Mouse (Mus musculus): Measurements from ENCODE around the gene Pld1. TPM values are rescaled to one million over a fixed set of nuclear protein-coding genes. Genes with fewer than 3 reads are reported as not detected.

The Pld1 gene
- total RNA-seq, 4 experiments from 2014 or later, result 7.5 to 12.2 (median 8.6) TPM

DNA sequence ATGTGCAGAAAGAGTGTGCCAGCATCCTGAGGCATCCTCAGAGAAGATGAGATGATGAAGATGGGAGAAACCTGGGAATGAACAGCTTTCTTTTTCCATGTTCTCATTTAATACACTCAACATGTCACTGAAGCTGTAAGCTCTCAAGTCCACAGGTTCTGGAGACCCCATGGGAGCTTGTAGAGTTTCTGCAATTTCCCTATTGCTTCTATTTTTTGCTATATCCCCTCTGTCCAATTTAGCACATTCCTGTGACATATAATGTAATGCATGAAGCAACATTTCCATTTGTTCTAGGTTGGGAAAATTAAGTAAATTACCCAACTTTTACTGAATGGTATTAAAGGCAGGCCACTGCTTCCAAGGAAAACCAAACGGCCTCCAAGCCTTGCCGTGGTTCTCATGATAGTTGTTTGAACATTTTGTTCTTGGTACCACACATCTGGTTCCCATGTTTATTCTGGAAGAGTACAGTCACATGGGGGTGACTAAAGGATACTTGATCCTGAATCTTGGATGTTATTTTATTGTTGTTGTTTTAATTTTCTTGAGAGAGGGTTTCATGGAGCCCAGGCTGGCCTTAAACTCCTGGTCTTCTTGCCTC lies 52.7 kb downstream of the Pld1 start:
- no peak for DNase-seq (ENCODE audit: low spot score in 2 of 2)

DNA sequence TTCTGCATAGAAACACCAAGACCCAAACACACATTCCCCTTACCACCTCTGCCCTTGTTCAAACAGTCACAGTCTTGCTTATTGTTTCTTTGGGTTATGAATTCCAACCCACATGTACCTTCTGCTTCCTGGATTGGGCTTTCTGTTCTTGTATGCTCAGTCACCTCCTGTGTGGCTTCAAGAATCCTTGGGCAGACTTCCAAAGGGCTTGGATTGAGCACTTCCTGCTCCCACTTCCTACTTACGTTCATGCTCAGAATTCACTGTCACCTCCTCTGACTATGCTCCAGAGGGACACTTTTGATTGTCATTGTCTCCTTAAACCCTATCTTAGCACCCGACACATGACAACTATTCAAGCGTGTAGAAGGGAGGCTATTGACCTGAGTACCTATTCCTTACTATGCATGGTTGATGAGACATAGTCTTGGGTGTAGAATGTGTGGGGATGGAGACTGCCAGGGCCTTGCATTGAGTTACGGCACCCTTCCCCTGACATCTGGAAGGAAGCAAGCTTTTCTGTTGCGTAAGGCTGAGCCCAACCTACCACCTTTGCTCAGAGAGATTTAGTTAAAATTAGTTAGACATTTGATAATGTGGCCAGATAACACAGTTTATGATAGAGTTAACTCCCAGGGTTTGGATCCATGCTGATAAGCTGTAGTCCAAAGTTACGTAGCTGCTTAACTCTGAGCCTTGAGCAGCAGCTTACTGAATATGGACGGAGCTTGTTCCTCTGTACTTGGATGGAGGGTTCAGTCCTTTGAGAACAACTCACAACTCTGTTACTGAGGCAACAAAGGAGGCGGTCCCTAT lies 55.9 kb downstream of the Pld1 start:
- no peak for DNase-seq (ENCODE audit: low spot score in 2 of 2)

DNA sequence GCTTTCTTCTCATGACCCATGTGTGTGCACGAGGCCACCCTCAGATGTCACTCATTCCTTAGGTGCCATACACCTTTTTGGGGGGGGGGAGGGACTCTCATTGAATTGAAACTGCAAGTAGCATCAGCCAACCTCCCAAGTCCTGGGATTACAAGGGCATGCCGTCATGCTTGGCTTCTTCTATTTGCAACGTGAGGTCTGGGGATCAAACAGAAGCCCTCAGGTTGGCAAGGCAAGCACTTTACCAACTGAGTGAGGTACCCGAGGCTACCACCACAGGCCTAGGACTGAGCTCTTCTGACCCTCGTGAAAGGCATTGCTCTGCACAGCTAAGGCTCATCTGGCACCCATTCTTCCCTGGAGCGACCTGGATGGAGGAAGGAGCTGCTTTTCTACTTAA lies 65.8 kb downstream of the Pld1 start:
- no peak for DNase-seq (ENCODE audit: low spot score in 2 of 2)

DNA sequence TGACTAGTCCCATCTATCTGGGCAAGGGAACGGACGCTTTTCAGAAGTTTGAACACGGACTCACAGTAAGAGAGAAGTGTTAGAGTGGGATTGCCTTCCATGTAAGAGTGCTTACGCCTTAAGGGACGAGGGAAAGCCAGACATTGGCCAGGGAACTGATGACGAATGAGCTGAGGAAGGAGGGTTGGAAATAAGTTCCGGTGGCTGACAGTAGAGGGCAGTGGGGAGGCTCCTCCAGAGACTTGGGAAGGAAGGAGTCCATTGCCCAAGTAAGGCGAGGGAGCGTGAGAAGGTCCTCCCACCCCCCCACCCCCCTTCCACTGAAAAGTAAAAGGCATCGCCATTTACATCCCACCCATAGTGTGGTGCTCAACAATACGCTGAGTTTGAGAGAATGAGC lies 69.2 kb downstream of the Pld1 start:
- no peak for DNase-seq (ENCODE audit: low spot score in 2 of 2)

DNA sequence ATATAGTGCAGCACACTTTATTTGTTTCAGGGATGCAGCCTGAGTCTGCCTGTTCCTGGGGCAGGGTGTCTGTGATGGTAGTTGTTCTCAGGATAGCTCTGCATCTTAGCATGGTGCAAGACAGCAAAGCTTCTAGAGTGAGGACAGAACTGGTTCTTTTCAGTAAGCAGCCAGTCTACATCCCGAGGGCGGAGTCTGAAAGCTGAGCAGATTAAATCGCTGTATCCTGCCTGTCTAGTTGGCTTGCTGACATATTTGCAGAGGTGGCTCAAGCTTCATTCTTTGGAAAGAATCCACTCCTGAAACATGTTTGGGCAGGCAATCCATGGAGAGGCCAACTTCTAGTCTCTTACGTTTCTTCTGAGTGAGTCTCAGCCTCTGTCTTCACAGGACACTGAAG lies 69.9 kb downstream of the Pld1 start:
- DNase-seq (ENCODE audit: low spot score in 2 of 2), result no peak

DNA sequence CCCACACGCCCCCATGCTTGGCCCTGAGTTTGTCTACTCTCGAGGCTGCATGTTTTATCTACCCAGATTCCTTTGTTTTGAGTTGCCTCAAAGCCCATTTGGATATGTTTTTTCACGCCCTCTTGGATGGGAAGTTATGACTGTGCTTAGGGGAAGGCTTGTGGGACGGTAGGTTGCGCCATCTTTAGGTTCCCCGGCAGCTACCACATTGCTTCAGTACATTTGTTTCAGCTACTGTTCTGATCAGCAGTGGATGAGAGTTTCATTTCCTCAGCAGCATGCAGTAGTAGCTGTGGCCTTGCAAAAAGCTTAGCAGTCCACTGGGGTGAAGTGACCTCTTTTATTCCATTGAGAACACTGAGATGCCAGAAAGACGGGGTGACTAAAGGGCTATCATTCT lies 73.7 kb downstream of the Pld1 start:
- no peak for DNase-seq (ENCODE audit: low spot score in 2 of 2)

DNA sequence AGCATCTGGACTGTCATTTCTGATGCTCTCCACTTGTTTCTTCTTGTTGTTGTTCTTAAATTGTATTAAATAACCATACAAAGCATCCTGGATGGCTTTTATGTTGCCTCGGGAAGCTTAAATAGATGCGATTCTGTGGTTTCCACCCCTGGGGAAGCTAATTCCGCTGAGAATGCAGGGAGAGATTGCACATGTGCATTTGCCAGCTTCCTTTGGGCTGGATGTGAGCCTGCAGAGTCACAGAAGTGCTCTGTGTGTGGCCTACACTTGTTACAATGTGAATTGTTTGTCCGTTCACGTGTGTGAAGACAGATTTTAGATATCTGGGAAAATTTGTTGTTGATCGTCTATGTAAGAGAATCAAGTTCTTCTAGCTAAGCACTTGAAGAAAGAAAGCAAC lies 74.9 kb downstream of the Pld1 start:
- DNase-seq (ENCODE audit: low spot score in 2 of 2), result no peak

DNA sequence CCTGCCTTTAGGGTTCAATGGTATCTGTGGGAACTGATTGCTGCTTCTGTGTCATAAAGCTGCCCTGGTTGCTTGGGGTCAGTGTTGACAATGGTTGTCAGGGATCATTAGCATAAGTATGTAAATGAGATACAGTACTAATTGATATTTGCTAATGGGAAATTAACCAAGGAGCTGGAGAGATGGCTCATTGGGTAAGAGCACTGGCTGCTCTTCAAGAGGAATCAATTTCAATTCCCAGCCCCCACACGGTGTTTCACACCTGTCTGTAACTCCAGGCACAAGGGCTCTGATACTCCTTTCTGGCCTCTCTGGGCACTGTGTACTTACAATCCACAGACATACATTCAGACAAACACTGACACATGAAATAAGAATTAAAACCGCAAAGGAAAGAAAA lies 78.5 kb downstream of the Pld1 start:
- no peak for DNase-seq (ENCODE audit: low spot score in 2 of 2)

DNA sequence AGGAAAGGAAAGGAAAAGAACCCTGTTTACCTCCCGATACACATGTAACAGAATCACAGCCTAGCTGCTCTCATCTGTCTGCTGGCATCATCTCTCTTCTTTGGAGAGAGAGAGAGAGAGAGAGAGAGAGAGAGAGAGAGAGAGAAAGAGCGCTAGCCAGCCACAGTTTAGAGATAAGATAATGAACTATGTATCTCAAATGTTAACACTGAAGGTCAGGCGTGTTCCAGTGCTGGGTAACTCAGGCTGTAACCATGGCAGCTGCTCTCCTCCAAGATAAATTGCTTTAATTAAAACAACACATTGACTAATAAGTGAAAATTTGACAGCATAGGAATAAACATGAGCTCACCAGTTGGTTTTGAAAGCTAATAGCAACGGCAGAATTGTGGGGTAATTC lies 81.2 kb downstream of the Pld1 start:
- DNase-seq (ENCODE audit: low spot score in 2 of 2), result no peak

DNA sequence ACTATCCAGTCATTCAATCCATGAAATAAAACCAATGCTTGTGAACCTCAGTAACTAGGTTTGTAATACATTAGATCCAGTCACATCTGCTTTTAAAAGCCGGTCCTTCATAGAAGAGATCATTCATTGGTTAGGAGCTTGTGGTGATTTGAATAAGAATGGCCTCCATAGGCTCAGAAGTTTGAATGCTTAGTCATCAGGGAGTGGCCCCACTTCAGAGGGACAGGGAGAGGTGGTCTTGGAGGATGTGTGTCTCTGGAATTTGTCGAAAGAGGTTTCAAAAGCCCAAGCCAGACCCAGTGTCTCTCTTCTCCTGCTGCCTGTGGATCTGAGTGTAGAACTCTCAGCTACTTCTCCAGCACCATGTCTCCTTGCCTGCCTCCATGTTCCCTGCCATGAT lies 81.9 kb downstream of the Pld1 start:
- DNase-seq (ENCODE audit: low spot score in 2 of 2), result no peak

DNA sequence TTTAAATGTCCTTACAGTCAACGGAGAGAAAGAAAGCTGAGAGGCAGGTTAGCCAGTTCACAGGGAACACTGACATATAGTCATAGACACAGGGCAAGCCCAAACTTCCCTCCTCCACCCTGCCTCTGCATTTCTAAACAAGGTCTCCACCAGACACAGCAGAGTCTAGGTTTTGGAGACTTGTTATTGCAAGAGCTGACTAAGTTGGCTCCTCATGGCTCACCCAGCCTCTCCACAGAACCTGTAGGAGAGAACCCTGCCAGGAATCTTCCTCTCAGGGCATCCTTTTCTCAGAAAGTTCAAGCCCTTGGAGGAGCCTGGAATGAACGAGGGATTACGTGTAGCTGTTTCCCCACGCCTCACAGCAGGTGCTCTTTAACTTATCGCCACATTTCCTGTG lies 83.7 kb downstream of the Pld1 start:
- no peak for DNase-seq (ENCODE audit: low spot score in 2 of 2)

DNA sequence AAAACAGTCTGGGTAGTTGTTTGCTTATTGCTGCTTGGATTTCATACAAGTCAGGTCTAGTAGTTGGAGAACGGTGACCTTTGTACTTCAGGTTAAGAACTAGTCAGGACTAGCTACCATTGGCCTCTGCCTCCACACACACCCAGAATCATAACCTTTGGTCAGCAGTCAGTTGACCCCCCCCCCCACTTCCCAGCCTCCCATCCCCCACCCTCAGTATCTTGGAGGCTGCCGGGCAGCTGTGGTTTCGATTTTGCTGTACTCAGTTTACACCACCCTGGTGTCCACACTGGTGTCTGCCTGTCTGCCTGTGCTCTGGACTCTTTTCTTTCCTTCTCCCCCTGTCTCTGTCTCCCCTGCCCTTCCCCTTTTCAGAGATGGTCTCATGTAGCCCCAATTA lies 88.4 kb downstream of the Pld1 start:
- DNase-seq (ENCODE audit: low spot score in 2 of 2), result no peak

DNA sequence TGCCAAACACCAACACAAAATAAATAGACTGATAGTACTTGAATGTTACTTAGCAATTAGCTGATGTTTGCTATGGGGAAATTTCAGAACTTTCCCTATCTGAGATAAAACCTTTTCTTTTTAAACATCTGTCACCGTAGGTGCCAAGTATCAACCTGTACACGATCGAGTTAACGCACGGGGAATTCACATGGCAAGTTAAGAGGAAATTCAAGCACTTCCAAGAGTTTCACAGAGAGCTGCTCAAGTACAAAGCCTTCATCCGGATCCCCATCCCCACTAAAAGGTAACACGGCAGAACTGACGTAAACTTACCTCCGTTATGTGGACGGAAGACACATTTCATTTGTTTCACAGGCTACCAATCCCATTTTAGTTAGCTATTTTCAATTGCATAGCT lies 90.0 kb downstream of the Pld1 start:
- DNase-seq (ENCODE audit: low spot score in 2 of 2), result no peak

DNA sequence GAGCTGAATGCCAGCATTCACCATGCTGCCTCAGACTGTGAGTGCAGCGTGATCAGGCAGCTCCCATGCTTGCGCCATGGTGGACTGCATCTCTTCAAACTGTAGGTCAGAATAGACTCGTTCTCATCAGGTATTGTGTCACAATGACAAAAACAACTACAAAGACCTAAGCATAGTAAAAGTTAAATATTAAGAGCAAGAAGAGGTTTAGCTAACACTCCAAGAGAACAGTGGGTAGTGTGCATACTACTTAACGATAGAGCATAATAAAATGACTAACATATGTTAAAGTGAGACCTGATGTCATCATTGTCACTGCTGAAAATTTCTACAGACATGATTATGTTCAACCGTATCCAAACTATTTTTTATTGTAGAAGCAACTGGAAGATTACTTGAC lies 92.4 kb downstream of the Pld1 start:
- no peak for DNase-seq (ENCODE audit: low spot score in 2 of 2)

DNA sequence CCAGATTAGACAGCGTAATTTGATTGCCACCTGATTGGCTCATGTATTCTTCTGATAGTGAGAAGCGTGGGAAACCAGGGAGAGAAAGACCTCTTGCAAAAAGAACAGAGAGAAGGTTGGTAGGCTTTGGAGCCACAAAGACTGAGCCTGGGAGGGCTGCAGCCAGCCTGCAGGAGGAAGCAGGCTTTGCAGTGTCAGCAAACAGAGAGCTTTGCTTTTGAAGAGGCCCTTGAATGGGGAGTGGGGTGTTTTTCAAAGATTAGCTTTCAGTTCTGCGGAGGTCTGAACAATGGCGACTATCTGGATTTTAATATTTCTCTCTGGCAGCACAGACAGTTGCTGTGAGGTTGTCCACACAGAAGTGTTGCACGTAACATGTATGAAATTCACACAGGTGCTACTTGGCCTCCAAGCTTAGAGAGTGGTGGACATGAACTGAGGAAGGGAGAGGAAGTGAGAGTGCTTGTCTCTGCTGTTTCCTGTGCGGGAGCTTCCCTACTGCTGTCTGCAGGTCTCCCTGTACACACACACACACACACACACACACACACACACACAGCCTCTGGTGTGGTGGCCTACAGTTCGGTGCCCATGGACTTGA lies 93.2 kb downstream of the Pld1 start:
- no peak for DNase-seq (ENCODE audit: low spot score in 2 of 2)

DNA sequence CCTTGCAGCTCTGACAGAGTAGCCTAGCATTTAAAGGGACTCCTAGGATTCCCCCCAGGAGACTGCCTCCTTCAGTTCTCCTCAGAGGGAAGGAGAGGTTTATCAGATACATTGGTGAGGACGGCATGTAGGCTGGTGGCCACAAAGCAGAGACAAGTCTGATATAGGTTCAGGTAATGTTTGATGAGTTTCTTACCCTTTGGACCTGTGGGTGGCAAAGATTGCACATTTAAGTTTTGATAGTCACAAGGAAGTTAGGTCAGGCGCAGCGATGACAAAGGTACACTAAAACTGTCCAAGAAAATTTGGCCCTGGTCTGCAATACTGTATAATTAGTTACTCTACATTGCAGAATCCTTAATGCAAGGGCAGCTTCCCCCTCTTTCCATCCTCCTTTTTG lies 95.4 kb downstream of the Pld1 start:
- no peak for DNase-seq (ENCODE audit: low spot score in 2 of 2)

DNA sequence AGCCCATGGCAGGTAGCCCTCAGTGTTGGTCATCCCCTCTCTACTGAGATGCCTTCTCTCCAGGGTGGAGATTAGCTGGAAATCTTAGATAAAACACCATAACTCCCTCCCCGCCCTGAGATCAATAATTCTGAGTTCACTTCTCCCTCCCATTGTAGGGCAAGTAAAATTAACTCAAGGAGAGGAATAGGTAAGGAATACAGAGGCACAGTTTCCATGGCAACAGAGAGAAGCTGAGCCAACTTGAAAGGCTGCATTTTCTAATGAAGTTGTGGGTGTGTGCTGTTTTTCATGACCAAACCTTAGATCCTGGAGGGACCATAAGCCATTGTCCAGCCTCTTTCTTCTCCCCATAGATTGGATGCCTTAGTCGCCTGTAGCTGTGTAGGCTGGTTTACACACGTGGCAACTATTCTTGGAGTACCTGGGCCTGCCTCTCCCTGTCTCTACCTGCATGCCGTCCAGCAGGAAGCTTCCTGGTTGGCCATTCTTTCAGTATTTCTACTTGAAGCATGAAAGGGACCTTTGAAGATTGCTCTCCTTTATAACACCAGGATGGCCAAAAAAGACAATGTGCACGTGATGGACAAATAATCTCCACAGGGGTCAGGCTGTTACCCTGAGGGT lies 96.3 kb downstream of the Pld1 start:
- peak in 1 of 2 experiments; percentile 15 for DNase-seq (ENCODE audit: low spot score in 2 of 2)

DNA sequence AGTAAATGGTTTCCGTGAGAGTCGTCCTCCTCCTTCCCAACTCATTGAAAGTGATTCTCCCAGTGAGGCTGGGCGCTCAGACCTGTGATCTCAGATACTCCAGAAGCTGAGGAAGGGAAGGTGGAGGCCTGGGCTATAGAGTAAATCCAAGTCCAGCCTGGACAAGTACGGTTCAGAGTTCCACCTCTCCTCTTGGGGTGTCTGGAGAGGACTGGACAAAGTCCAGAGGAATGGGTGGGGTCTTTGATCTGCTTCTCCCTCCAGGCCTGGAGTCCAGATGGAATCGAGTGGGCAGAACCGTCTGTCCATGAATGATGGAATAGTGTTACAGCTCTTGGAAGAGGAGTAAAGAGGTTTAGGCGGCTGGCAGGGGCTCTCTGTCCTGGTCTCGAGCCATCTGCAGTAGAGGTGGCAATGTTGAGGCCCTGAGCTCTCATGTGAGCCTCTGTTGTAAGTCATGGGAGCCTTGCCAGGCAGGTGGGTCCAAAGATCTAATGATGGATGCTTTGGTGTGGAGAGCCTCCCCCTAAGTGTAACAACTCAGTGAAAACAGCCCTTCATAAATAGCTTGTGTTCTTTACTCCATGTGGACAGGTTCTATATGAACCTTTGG lies 98.9 kb downstream of the Pld1 start:
- DNase-seq (ENCODE audit: low spot score in 2 of 2), result no peak

DNA sequence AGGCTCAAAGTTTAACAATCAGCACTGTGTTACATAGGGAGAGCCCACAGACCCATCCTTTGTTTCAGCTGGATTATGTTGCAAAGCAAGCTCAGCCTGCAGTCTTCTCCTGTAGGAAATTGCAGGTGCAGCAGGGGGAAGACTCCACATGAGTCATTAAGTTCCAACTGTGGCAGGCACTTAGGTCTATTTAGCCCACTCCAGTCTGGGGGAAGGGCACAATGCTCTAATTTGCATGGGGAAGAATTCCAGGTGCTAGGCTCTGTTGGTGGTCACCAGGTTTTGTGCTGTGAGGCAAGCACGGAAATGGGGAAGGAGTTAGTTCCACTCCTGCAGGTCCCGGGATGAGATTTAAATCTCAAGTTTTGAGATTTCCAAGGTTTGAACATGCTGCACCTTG lies 99.6 kb downstream of the Pld1 start:
- no peak for DNase-seq (ENCODE audit: low spot score in 2 of 2)

DNA sequence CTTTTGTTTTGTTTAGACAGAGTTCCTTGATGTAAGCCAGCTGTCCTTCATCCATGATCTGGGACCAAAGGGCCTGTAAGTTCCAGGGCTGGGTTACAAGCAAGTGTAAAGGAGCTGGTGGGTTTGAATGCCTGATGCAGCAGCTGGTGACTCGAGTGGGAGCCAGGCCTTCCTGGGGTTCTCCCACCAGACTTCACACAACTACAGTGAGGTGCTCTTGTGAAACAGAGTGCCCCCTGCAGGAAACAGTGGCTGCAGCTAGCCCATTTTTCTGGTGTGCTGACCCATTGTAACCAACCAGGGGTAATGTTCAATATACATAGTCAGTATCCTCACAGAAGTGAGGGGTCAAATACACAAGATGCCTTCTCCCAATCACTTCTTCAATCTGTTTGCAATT lies 101.3 kb downstream of the Pld1 start:
- no peak for DNase-seq (ENCODE audit: low spot score in 2 of 2)

DNA sequence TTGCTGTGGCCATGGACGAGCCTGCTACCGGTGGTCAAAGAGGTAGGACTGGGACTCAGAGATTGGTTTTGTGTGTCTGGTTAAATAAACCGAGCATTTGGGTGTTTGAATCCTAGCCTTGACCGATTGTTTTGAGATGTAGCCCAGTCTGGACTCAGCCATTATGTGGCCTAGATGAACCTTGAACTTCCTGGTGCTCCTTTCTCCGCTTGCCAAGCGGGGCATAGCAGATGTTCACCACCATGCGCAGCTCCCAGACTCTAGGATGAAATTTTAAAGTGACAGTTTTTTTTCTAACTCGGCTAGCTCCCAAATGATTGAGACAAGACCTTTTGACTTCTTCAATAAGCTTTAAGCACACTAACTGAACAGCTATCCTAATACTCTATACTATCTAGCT lies 102.7 kb downstream of the Pld1 start:
- no peak for DNase-seq (ENCODE audit: low spot score in 2 of 2)

DNA sequence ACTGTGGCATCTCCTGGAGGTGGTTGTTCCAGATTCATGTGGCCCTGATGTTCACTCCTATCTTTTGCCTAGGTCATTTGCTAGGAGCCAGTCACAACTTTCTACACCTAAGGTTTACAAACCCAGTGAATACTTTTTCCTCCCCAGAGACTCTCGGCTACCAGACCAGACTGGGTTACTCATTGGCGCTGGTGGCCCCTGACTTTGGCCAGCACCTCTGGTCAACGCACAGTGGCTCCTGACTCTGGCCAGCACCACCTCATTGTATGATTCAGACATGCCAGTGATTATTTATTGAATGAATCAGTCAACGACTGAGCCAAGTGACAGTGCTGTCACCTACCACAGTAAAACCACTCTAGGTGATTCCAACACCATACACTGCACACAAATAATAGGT lies 103.9 kb downstream of the Pld1 start:
- no peak for DNase-seq (ENCODE audit: low spot score in 2 of 2)

Data from left cerebral cortex, adult 8-10 months (tissue).